Mouse (Mus musculus): ENCODE results near the gene Svop.

Svop gene

DNA sequence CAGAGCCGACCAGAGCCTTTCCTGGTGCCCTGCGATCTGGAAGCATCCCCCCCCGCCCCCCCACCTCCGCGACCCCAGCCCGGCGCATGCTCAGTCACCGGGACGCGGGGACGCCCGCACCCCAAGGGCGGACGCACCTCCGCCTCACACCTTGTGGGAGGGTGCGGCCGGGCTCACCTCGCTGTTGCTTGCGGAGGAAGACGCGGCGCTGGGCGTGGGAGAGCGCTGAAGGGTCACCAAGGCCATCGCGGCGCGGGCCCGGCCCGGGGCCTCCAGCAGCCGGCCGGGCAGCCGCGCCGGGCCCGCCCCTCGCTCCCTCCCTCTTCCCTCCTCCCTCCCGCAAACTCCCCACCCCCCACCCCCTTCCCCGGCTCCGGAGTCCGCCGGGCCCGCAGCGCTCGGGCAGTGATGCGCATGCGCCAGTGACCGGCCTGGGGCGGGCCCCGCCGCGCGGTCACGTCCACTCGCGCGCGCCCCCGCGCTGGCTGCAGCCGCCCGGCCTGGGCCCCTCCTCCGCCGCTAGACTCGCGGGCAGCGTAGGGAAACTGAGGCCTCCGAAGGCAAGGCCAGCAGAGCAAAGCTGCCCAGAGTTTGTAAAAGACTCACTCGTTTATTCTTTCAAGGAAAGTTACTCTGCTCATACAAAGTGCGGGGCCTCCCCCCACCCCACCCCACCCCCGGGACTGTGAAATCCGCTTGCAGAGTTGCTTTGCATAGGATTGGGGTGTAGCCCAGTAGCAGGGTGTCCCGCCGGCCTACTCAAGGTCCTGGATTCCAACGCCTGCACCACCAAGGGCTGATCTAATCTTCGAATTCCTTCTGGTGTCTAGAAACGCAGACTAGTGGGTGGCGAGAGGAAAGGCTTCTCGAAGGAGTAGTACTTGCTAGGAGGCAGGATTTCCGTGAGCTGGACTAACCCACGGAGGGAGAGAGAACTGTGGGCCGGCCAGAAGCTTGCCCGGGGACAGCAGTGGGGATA, 97.6 kb downstream of the Svop start, which contains the start of gene Ssh1:
Gene Ssh1, minus strand, starts transcription at position 408 of the 979 bp plus-strand sequence.
- DNase-seq (ENCODE audit: low spot score in 2 of 2) = peak; percentile 86 to 88

DNA sequence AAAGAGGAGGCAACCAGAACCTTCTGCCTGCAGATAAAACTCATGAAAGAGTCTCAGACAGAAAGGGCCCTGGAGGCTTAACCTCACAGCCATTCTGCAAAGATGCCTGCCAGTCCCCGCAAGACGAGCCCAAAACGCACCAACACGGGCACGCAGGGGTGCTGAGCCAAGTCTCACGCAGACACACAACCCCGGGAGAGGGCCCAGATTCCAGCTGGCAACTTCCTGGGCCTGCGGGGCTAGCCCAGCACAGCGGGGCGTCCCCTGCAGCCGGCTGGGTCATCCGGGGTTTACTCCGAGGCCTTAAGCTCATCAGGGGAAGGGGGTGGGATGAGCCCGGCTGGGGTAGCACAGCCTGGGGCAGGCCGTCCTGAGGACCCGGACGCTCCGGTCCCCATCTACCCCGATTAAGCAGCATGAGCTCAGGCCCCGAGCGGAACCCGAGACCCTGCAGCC, 98.3 kb downstream of the Svop start:
- DNase-seq (ENCODE audit: low spot score in 2 of 2) = no peak

DNA sequence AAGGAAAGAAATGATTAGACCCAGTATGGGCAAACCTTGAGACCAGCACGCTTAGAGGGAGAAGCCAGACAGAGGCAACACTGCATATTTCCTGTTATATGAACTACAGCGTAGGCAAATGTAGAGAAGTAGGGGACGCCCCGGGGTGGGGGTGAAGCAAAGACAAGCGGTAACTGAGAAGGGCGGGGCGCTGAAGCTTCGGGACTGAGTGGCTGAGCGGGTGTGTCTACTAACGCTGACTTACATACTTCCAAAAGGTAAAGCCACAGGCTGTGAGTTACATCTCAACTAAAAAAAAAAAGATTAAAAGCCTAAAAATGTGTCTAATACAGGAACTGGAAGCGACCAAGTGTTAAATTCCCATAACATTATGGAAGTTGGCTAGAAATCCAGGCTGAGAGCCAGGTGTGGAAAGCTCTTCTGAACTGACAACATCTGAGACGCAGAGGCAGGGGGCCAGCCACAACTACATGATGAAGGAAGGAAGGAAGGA, 99.0 kb downstream of the Svop start:
- peak in 1 of 2 experiments; percentile 57 for DNase-seq (ENCODE audit: low spot score in 2 of 2)

DNA sequence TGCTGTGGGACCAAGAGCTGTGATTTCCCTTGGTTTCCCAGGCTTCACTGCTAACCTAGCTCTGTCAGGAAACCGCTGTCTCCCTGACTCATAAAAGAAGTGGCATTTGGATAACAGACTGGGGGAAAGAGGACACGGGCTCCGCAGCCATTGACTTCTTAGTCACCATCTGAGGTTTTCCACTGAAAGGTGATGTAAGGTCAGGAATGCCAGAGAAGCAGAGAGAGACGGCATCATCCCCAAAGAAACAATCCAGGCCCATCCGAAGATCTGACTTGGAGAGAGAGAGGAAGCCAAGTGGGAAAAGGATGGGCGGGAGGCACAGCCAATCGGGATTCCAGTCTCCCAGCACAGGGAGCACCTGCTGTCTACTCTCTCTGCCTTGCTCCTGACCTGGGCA, 100.2 kb downstream of the Svop start:
- no peak for DNase-seq (ENCODE audit: low spot score in 2 of 2)

DNA sequence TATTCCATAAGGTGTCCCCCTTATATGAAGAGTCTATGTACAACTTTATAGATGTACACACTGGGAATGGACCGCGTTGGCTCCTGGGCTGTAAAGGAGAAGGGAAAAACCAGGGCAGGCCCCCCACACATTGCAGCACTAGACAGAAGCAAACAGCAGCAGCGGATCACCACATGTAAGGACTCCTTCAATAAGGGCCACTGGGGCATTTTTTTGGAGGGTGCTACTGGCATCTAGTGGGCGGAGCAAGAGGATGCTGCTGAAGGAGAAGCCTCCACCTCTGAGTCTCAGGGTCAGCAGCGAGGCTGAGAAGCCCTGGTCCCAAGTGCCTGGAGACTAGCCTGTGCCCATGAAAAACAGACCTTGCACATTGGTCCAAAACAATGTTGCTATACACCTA, 100.8 kb downstream of the Svop start:
- no peak for DNase-seq (ENCODE audit: low spot score in 2 of 2)

DNA sequence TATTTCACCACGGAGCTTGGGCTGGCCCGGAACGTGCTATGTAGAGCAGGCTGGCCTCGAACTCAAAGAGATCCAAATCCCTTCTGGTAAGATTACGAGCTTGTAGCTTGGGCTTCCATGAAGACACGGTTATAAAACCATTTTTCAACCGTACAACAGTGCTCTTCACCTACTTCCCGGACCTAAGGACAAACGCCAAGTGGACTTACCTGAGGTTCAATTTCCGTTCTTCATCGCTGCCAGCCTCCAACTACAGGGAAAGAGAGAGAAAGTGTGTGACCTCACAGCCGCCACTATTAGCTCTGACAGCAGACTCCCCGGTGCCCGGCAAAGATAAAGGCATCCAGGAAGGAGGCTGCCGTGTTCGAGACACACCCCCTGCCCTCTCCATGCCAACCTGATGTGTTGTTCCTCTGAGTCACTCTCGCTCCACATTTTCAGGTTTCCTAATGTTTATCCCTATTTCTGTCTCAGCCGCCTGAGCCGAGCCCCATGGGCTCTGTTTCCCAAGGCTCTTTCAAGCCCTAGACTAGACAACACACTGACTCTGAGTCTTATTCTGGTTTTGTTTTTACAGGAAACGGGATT, 101.8 kb downstream of the Svop start:
- no peak for DNase-seq (ENCODE audit: low spot score in 2 of 2)

DNA sequence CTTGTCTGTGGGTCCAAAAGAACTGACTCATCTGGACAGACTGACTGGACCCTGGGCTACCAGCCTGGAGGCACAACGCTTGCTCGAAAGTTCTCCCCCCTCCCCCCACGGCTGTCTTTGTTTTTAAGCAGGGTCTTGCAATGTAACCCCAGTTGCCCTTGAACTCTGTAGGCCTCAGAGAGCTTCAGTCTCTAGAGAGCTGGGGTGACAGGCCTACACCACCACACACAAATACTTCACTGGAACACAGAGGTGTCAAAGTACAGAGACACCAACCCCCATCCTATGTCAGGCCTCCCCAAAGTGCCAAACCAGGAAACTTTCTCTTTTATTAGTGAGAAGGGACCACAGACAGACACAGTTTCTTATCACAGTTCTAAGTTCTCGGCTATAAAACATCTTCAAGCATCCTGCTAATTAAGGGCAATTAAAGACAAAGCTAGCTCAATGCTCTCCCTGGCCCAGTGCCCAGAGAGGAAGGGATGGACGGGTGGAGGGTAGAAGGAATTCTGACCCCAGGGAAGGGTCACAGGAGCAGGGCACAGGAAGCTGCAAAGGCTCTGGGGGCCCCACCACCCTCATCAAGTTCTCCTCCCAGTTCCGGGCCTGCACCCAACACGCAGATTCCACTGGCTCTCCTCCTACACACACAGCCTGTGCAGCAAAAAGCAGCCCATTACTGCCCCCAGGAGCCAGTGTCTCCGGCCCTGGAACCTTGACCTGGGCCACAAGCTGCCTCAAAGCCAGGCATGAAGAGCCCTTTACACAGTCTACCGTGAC, 105.0 kb downstream of the Svop start:
- DNase-seq (ENCODE audit: low spot score in 2 of 2) = peak in 1 of 2 experiments; percentile 67

DNA sequence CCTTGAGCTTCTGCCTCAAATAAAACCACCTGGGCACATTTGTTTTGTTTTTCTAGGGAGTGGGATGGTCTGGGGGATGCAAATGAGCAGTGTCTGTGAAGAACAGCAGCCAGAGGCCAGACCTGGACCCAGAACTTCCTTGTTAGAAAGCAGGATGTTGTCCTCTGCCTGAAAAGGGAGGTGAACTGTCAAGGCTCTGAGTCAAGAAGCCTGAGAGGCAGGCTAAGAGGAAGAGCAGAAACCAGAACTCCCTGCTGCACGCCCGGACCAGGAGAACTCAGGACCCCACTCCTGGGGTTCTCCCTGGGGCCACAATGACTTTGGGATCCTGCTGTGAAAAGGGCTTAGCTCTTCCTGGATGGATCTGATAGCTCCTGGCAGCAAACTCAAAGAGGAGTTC, 105.6 kb downstream of the Svop start:
- no peak for DNase-seq (ENCODE audit: low spot score in 2 of 2)

DNA sequence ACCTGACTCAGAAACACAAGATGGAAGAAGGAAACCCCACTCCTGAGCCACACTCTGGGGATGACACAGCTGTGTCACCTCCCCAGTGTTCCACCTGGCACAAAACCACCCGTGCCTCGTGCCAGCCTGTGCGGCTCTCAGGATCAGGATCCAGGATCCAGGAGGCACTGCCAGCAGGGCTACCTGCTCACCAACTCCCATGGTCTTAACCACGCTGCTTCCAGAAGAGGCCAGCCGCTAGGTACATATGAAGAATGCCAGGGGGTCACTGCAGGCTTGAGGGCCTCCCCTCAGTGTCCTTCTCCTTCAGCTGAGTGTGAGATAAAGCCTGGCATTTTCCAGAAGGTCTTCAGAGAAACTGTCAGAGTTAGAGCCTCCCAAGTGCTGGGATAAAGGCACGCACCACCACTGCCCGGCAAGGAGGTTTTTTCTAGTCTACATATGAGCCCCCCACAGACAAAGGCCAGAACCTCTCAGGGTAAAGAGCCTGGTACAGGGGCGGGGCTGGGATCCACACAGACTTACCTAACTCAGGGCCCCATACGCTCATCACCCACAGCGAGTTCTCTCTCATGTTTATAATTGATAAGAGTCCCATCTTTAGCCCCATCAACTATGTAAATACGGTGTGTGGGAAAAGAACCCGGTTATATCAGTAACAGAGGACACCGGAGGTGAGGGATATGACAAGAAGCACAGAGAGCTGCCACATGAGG, 107.2 kb downstream of the Svop start:
- DNase-seq (ENCODE audit: low spot score in 2 of 2) = no peak

DNA sequence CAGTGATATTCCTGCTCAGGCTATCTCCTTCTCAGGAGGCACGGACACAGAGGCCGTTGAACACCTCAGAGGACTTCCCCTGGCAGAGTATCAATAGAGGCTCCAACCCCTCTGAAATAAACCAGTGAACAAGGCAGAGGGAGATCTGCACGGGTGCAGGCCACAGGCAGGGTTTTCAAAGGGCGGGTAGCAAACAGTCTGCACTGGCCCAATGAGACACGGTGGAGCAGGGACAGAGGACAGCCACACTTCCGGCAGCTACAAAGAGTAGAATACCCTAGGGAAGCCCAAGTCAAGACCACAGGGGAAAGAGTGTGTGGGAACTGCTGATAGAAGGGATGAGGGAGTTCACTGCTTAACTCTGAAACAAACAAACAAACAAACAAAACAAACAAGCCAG, 107.8 kb downstream of the Svop start:
- DNase-seq (ENCODE audit: low spot score in 2 of 2) = no peak

DNA sequence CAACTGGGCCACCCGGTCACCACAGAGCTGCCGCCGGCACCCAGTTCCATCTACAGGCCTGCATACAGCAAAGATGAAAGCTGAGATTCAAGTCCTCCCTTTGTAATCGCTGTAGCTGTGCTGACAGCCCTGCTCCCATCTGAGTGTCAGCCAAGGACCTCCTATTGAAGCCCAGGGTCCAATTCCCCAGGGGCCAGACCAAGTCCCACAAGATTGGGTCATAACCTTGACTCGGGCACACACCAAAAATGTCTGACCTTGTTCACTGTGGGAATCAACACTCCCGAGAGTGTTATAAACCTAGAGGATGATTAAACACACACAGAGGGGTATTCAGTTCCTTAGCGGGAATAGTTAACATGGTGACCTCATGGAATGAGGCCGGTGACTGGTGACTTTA, 109.5 kb downstream of the Svop start:
- DNase-seq (ENCODE audit: low spot score in 2 of 2) = no peak

DNA sequence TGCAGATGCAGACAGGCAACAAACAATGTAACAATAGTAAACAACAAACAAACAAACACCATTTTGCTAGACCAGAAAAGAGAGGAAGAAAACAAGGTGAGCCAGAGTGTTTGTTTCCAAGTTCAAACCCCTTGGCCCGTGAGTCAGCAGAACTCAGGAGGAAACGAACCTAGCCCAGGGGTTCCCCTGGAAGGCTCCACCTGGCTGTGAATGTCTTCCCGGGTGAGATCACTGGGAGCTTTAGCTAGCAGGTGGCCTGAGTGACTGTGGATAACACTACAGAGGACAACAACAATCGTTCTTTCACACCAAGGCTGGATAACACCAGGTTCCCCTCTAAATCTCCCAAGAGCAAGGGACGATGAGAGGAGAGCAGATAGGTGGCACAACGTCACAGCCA, 110.2 kb downstream of the Svop start:
- DNase-seq (ENCODE audit: low spot score in 2 of 2) = no peak

DNA sequence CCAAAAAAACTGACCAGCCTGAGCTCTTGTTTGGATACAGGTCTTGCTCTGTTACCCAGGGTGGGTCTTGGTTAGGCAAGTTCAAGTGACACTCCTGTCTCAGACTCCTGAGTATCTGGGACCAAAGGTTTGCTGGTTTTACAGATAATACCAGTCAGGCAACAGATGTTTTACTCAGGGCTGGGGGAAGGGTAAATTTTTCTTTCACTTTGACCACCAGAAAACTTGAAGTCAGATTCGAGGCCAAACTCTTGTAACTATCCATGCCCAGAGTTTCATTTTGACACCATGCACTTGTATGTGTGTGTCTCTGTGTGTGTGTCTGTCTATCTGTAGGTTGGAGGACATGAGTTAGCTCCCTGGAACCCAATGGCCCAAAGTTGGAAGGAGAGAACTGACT, 110.9 kb downstream of the Svop start:
- DNase-seq (ENCODE audit: low spot score in 2 of 2) = no peak

DNA sequence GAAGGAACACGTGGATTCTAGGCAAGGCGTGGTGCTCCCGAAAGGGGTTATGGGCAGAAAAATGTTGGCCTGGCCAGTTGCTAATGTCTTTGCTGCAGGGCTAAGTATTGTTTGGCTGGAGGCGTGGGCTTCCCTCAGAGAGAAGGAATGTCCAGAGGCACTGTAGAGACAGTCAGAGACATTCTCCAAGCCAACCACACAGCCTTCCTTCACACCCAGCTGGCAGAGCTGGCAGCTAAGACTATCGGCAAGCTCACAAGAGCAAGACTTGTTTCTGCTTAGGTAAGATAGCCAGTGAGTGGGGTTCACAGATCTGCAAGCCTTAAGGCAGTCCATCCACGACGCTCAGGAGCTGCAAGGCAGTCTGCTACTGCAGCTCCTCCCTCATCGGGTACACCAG, 114.1 kb downstream of the Svop start:
- DNase-seq (ENCODE audit: low spot score in 2 of 2) = no peak
